Mouse (Mus musculus) MEL (cell line): Measurements from ENCODE around the gene Zfp652.

Experiments
- BHLHE40 ChIP-seq: IDR thresholded peaks from 2 replicates; pipeline ENCODE4 v1.6.1; 2012; ENCODE audit warnings: low read depth, mild to moderate bottlenecking, inconsistent platforms, low read length, improper control_type of control experiment, borderline replicate concordance
- E2F4 ChIP-seq: IDR thresholded peaks from 2 replicates; pipeline ENCODE4 v1.6.1; 2011; ENCODE audit warnings: low read depth, low read length, improper control_type of control experiment, borderline replicate concordance
- HCFC1 ChIP-seq: IDR thresholded peaks from 2 replicates; pipeline ENCODE4 v1.6.1; 2012; ENCODE audit warnings: low read depth, mild to moderate bottlenecking, inconsistent platforms, low read length, improper control_type of control experiment, moderate library complexity
- KAT2A ChIP-seq: conservative IDR thresholded peaks from 2 replicates; pipeline ENCODE4 v1.6.1; 2012; ENCODE audit warnings: low read depth, low read length, improper control_type of control experiment, inconsistent platforms
- MAX ChIP-seq: IDR thresholded peaks from 2 replicates; pipeline ENCODE4 v1.6.1; 2011; ENCODE audit warnings: low read length, improper control_type of control experiment
- MXI1 ChIP-seq: IDR thresholded peaks from 2 replicates; pipeline ENCODE4 v1.6.1; 2011; ENCODE audit warnings: mild to moderate bottlenecking, low read depth, low read length, improper control_type of control experiment
- USF1 ChIP-seq: IDR thresholded peaks from 2 replicates; pipeline ENCODE4 v1.6.1; 2014; ENCODE audit warnings: low read depth, mild to moderate bottlenecking, inconsistent platforms, low read length, improper control_type of control experiment, moderate library complexity

- TF ChIP-seq MAX (no peak), BHLHE40 (no peak), E2F4 (no peak), USF1 (no peak), MXI1 (no peak), HCFC1 (no peak), KAT2A (no peak)
Observed at GRCm38 (mm10) chr11:95760521-95760920, 48.0 kb downstream of the Zfp652 start.
